Mouse (Mus musculus) forebrain, embryonic 15.5 days (tissue): ENCODE data around the gene Aim2. TPM values are rescaled to one million over a fixed set of nuclear protein-coding genes. Genes with fewer than 3 reads are reported as not detected.

ENCODE experiments used
- ATAC-seq: fragments of 200-750 bp; cut with Nextera tagmentation; replicated peaks from 2 replicates; pipeline ENCODE4 v1.8.0; 2017; ENCODE audit warnings: mild to moderate bottlenecking, moderate TSS enrichment, moderate library complexity
- H3K27ac ChIP-seq: fragments of 300-500 bp; sonication (generic); replicated peaks from 2 replicates; pipeline ENCODE4 v1.5.1; 2015; ENCODE audit warnings: mild to moderate bottlenecking, inconsistent platforms
- H3K27me3 ChIP-seq: fragments of 300-500 bp; sonication (generic); 2 replicates; pipeline ENCODE4 v1.6.1; 2015; ENCODE audit warnings: inconsistent platforms
- H3K36me3 ChIP-seq: fragments of 300-500 bp; sonication (generic); 2 replicates; pipeline ENCODE4 v1.6.1; 2015; ENCODE audit warnings: mild to moderate bottlenecking, inconsistent platforms
- H3K4me1 ChIP-seq: fragments of 300-500 bp; sonication (generic); 2 replicates; pipeline ENCODE4 v1.6.1; 2015; ENCODE audit warnings: inconsistent platforms
- H3K4me2 ChIP-seq: fragments of 300-500 bp; sonication (generic); replicated peaks from 2 replicates; pipeline ENCODE4 v1.6.1; 2015; ENCODE audit warnings: mild to moderate bottlenecking, inconsistent platforms
- H3K4me3 ChIP-seq: fragments of 300-500 bp; sonication (generic); 2 replicates; pipeline ENCODE4 v1.5.1; 2015; ENCODE audit warnings: mild to moderate bottlenecking, inconsistent platforms
- H3K9ac ChIP-seq: fragments of 300-500 bp; sonication (generic); replicated peaks from 2 replicates; pipeline ENCODE4 v1.6.1; 2015; ENCODE audit warnings: mild to moderate bottlenecking, inconsistent platforms
- H3K9me3 ChIP-seq: fragments of 300-500 bp; sonication (generic); 2 replicates; pipeline ENCODE4 v1.6.1; 2016; ENCODE audit warnings: inconsistent platforms
- WGBS: fragments of 180-500 bp; shearing (Covaris S2); methylation state at CpG from one replicate; pipeline ENCODE4 v1.1.7; 2015; ENCODE audit warnings: mixed read lengths; 5-methylcytosine and 5-hydroxymethylcytosine counted together
- polyA plus RNA-seq: library from polyadenylated mRNA; unstranded; fragments of >200 nt; fragmentation: Nextera tagmentation; extraction: Ambion mirVana; gene quantifications from 2 replicates; pipeline ENCODE4 v1.2.1, GENCODE M21; 2015

The Aim2 gene
- polyA plus RNA-seq, 1 experiment from 2014 or later = 3.5 TPM

- no peak overlapping the region for H3K9ac ChIP-seq
- no peaks in the 10 kb centered on the region for H3K9me3 ChIP-seq
- H3K4me3 ChIP-seq = no peak overlapping the region
- no peak overlapping the region for H3K27ac ChIP-seq
- no peaks in the 10 kb centered on the region for H3K36me3 ChIP-seq
- WGBS = 81% methylated on average over 4 of the region's 4 CpGs
- H3K4me2 ChIP-seq = no peak overlapping the region
- H3K27me3 ChIP-seq = no peaks in the 10 kb centered on the region
- no peak for ATAC-seq
- no peaks in the 10 kb centered on the region for H3K4me1 ChIP-seq
These were observed 61.2 kb downstream of the Aim2 start for GRCm38 (mm10) chr1:173411863-173412262.

DNA sequence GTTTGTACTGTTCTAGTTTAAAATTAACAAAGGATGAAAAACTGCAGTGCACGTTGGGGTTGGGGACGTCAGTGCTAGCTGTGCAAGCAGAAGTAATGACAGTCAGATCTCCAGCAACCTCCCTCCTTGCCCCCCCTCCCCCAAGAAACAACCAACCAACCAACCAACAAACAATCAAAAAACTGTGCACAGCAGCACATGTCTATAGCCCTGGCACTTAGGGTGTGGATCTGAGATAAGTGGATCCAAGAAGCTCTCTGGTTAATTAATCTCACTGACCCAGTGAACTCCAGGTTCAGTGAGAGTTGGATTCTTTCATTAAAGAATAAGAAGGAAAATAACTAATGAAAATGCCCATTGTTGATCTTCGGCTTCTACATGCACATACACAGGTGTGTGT, 64.0 kb downstream of the Aim2 start:
- 64% methylated on average over 3 of the region's 3 CpGs for WGBS

DNA sequence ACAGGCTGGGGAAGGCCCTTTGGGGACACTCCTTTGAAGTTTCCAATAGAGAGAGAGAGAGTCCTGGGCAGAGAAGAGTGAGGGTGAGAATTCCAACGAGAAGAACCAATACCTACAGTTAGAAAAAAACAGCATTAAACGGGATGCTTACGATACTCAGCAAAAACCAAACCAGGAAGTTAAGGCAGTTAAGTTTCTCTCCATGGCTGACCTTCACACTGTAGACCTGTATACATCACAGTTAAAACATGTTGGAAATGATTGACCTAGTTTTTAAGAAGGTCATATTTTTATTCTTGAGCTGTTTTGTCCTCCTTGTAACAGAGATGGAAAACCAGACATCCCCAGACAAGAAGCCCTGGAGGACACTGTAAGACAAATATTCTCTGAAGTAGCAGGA, 67.8 kb downstream of the Aim2 start:
- H3K9me3 ChIP-seq = no peaks in the 10 kb centered on the region
- no peak for ATAC-seq
- H3K4me1 ChIP-seq = no peaks in the 10 kb centered on the region
- no peak overlapping the region for H3K9ac ChIP-seq
- H3K4me3 ChIP-seq = no peak overlapping the region
- H3K27me3 ChIP-seq = no peaks in the 10 kb centered on the region
- 90% methylated on average over 3 of the region's 3 CpGs for WGBS
- H3K27ac ChIP-seq = no peak overlapping the region
- H3K4me2 ChIP-seq = no peak overlapping the region
- no peaks in the 10 kb centered on the region for H3K36me3 ChIP-seq

More for the DNA sequence above, 64.0 kb downstream of the Aim2 start:
- no peaks in the 10 kb centered on the region for H3K36me3 ChIP-seq
- no peaks in the 10 kb centered on the region for H3K4me1 ChIP-seq
- no peak overlapping the region for H3K27ac ChIP-seq
- no peak overlapping the region for H3K4me2 ChIP-seq
- H3K9ac ChIP-seq = no peak overlapping the region
- no peak for ATAC-seq
- no peaks in the 10 kb centered on the region for H3K9me3 ChIP-seq
- no peak overlapping the region for H3K4me3 ChIP-seq
- no peaks in the 10 kb centered on the region for H3K27me3 ChIP-seq

- Histone ChIP-seq H3K9me3 (no peaks in the 10 kb centered on the region), H3K4me3 (no peak overlapping the region), H3K9ac (no peak overlapping the region), H3K4me2 (no peak overlapping the region), H3K36me3 (no peaks in the 10 kb centered on the region), H3K4me1 (no peaks in the 10 kb centered on the region), H3K27ac (no peak overlapping the region), H3K27me3 (no peaks in the 10 kb centered on the region)
- 84% methylated on average over 1 of the region's 1 CpGs for WGBS
- no peak for ATAC-seq
These were observed 68.4 kb downstream of the Aim2 start for GRCm38 (mm10) chr1:173418936-173419621.

- no peak overlapping the region for H3K27ac ChIP-seq
- WGBS = 84% methylated on average over 6 of the region's 6 CpGs
- H3K27me3 ChIP-seq = no peaks in the 10 kb centered on the region
- ATAC-seq = no peak
- no peaks in the 10 kb centered on the region for H3K4me1 ChIP-seq
- H3K4me3 ChIP-seq = no peak overlapping the region
- H3K36me3 ChIP-seq = no peaks in the 10 kb centered on the region
- H3K9me3 ChIP-seq = no peaks in the 10 kb centered on the region
- H3K9ac ChIP-seq = no peak overlapping the region
- H3K4me2 ChIP-seq = no peak overlapping the region
These were observed 69.7 kb downstream of the Aim2 start for GRCm38 (mm10) chr1:173420374-173420773.

- 71% methylated on average over 2 of the region's 2 CpGs for WGBS
- no peak for ATAC-seq
- H3K27ac ChIP-seq = no peak overlapping the region
These were observed 75.7 kb downstream of the Aim2 start for GRCm38 (mm10) chr1:173426345-173426744.

DNA sequence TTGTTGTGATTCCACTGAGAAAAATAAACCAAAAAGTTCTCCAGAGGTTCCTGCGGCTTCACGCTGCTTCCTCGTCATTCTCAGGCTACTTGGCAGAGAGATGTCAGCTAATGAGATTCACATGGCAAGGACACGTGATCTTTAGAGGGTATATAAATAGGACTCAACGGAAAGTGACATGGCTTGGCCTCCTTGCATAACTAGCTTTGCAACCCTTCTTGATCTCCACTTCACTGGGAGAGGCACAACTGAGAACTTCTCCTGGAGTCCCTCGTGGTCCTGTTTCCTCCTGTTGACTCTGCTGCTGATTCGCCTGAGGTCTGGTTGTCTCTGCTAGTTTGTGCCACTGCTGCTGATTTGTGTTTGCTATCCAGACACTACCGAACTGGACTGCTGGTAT, 76.7 kb downstream of the Aim2 start:
- no peaks in the 10 kb centered on the region for H3K4me1 ChIP-seq
- WGBS = 86% methylated on average over 8 of the region's 8 CpGs
- H3K9ac ChIP-seq = no peak overlapping the region
- H3K4me3 ChIP-seq = no peak overlapping the region
- H3K27ac ChIP-seq = no peak overlapping the region
- no peaks in the 10 kb centered on the region for H3K27me3 ChIP-seq
- H3K36me3 ChIP-seq = no peaks in the 10 kb centered on the region
- H3K4me2 ChIP-seq = no peak overlapping the region
- no peaks in the 10 kb centered on the region for H3K9me3 ChIP-seq
- no peak for ATAC-seq

More at GRCm38 (mm10) chr1:173426345-173426744, 75.7 kb downstream of the Aim2 start:
- H3K9me3 ChIP-seq = no peaks in the 10 kb centered on the region
- no peaks in the 10 kb centered on the region for H3K27me3 ChIP-seq
- H3K4me2 ChIP-seq = no peak overlapping the region
- H3K4me3 ChIP-seq = no peak overlapping the region
- no peaks in the 10 kb centered on the region for H3K36me3 ChIP-seq
- H3K9ac ChIP-seq = no peak overlapping the region
- no peaks in the 10 kb centered on the region for H3K4me1 ChIP-seq

GRCm38 (mm10) chr1:173429995-173430699, 79.5 kb downstream of the Aim2 start:
- no peak overlapping the region for H3K27ac ChIP-seq
- H3K9ac ChIP-seq = no peak overlapping the region
- ATAC-seq = no peak
- no peaks in the 10 kb centered on the region for H3K27me3 ChIP-seq
- no peaks in the 10 kb centered on the region for H3K36me3 ChIP-seq
- WGBS = 90% methylated on average over 5 of the region's 5 CpGs
- no peaks in the 10 kb centered on the region for H3K9me3 ChIP-seq
- H3K4me1 ChIP-seq = no peaks in the 10 kb centered on the region
- H3K4me3 ChIP-seq = no peak overlapping the region
- no peak overlapping the region for H3K4me2 ChIP-seq

DNA sequence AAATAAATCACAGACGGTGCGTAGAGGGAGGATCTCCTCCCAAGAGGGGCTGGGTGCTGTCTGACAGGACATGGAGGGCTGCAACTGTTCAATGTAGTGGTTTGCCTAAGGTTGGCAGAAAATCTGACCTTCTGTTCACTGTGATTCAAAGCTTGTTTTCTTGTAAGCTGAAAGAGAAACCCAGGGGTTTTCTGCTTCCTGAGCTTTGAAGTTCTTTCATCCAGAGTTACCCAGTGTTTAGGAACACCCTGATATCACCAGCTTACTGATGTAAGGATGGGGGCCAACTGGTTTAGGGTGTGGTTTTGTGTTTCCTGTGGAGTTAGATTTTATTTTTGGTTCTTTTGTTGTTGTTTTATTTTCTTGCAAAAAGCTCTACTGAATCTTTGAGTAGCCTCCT, 81.7 kb downstream of the Aim2 start:
- H3K9ac ChIP-seq = no peak overlapping the region
- H3K4me3 ChIP-seq = no peak overlapping the region
- H3K9me3 ChIP-seq = no peaks in the 10 kb centered on the region
- no peak overlapping the region for H3K4me2 ChIP-seq
- H3K27ac ChIP-seq = no peak overlapping the region
- no peaks in the 10 kb centered on the region for H3K27me3 ChIP-seq
- ATAC-seq = no peak
- WGBS = 95% methylated on average over 2 of the region's 2 CpGs
- H3K36me3 ChIP-seq = no peaks in the 10 kb centered on the region
- H3K4me1 ChIP-seq = no peaks in the 10 kb centered on the region

- WGBS = 91% methylated on average over 6 of the region's 6 CpGs
- Histone ChIP-seq H3K9ac (no peak overlapping the region), H3K36me3 (no peaks in the 10 kb centered on the region), H3K9me3 (no peaks in the 10 kb centered on the region), H3K4me3 (no peak overlapping the region), H3K27me3 (no peaks in the 10 kb centered on the region), H3K27ac (no peak overlapping the region), H3K4me1 (no peaks in the 10 kb centered on the region), H3K4me2 (no peak overlapping the region)
- ATAC-seq = no peak
These were observed 86.7 kb downstream of the Aim2 start for GRCm38 (mm10) chr1:173437161-173437953.

GRCm38 (mm10) chr1:173440681-173441080, 90.0 kb downstream of the Aim2 start:
- H3K4me2 ChIP-seq = no peak overlapping the region
- no peak overlapping the region for H3K9ac ChIP-seq
- H3K4me3 ChIP-seq = no peak overlapping the region
- no peaks in the 10 kb centered on the region for H3K27me3 ChIP-seq
- H3K36me3 ChIP-seq = no peaks in the 10 kb centered on the region
- no peaks in the 10 kb centered on the region for H3K4me1 ChIP-seq
- 84% methylated on average over 1 of the region's 1 CpGs for WGBS
- no peaks in the 10 kb centered on the region for H3K9me3 ChIP-seq
- H3K27ac ChIP-seq = no peak overlapping the region
- ATAC-seq = no peak

GRCm38 (mm10) chr1:173441210-173441609, 90.5 kb downstream of the Aim2 start:
- Histone ChIP-seq H3K9me3 (no peaks in the 10 kb centered on the region), H3K4me2 (no peak overlapping the region), H3K9ac (no peak overlapping the region), H3K27ac (no peak overlapping the region), H3K36me3 (no peaks in the 10 kb centered on the region), H3K4me3 (no peak overlapping the region), H3K27me3 (no peaks in the 10 kb centered on the region), H3K4me1 (no peaks in the 10 kb centered on the region)
- ATAC-seq = no peak
- WGBS = 86% methylated on average over 4 of the region's 4 CpGs
